Mouse (Mus musculus) stomach, embryonic 15.5 days (tissue): Measurements from ENCODE around the gene Syne3. TPM values are rescaled to one million over a fixed set of nuclear protein-coding genes. Genes with fewer than 3 reads are reported as not detected.

Experiments used
- ATAC-seq: fragments of 200-750 bp; cut with Nextera tagmentation; 2 replicates; pipeline ENCODE4 v1.8.0; 2017; ENCODE audit warnings: low read depth, moderate number of reproducible peaks, moderate TSS enrichment; ENCODE audit not compliant: insufficient read depth, low FRiP score
- H3K27ac ChIP-seq: fragments of 300-500 bp; sonication (generic); 2 replicates; pipeline ENCODE4 v1.5.1; 2015; ENCODE audit warnings: mild to moderate bottlenecking, inconsistent platforms
- H3K27me3 ChIP-seq: fragments of 300-500 bp; sonication (generic); replicated peaks from 2 replicates; pipeline ENCODE4 v1.6.1; 2015; ENCODE audit warnings: inconsistent platforms
- H3K36me3 ChIP-seq: fragments of 300-500 bp; sonication (generic); 2 replicates; pipeline ENCODE4 v1.6.1; 2015; ENCODE audit warnings: inconsistent platforms
- H3K4me1 ChIP-seq: fragments of 300-500 bp; sonication (generic); 2 replicates; pipeline ENCODE4 v1.6.1; 2015; ENCODE audit warnings: inconsistent platforms
- H3K4me2 ChIP-seq: fragments of 300-500 bp; sonication (generic); 2 replicates; pipeline ENCODE4 v1.6.1; 2015; ENCODE audit warnings: mild to moderate bottlenecking, inconsistent platforms
- H3K4me3 ChIP-seq: fragments of 300-500 bp; sonication (generic); replicated peaks from 2 replicates; pipeline ENCODE4 v1.5.1; 2015; ENCODE audit warnings: inconsistent platforms
- H3K9ac ChIP-seq: fragments of 300-500 bp; sonication (generic); 2 replicates; pipeline ENCODE4 v1.6.1; 2015; ENCODE audit warnings: inconsistent platforms
- H3K9me3 ChIP-seq: fragments of 300-500 bp; sonication (generic); 2 replicates; pipeline ENCODE4 v1.6.1; 2016; ENCODE audit warnings: inconsistent platforms
- WGBS: fragments of 180-500 bp; shearing (Covaris S2); methylation state at CpG from one replicate; pipeline ENCODE4 v1.1.7; 2015; 5-methylcytosine and 5-hydroxymethylcytosine counted together
- polyA plus RNA-seq: library from polyadenylated mRNA; unstranded; fragments of >200 nt; fragmentation: Nextera tagmentation; extraction: Ambion mirVana; gene quantifications from 2 replicates; pipeline ENCODE4 v1.2.1, GENCODE M21; 2015

The Syne3 gene
- polyA plus RNA-seq, 1 experiment from 2014 or later = 0.99 TPM

DNA sequence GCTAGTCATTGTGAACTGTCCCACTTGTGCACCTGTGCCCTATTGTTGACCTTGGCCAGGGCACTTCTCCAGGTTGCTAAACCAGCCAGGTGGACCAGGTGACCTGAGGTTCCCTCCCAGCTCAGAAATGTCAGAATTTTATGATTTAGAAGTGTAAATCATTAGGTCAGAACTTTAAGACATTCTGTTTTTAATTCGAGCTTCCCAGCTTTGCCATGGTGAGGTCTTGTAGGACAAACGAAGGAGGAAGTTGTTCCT, 4.0 kb downstream of the Syne3 start:
- ATAC-seq = no peak
- WGBS = 59% methylated on average over 2 of the region's 2 CpGs
- no peaks in the 10 kb centered on the region for H3K36me3 ChIP-seq
- H3K9ac ChIP-seq = no peak overlapping the region
- H3K4me3 ChIP-seq = no peak overlapping the region
- peaks cover 32% of the 10 kb centered on the region for H3K4me1 ChIP-seq
- H3K9me3 ChIP-seq = no peaks in the 10 kb centered on the region
- no peak overlapping the region for H3K4me2 ChIP-seq
- 0 out of 2 replicates have a peak, but pooled peaks cover 21% of the 10 kb centered on the region for H3K27me3 ChIP-seq
- peak overlapping the region; percentile 48; the same call in 1 of the 2 replicates for H3K27ac ChIP-seq

DNA sequence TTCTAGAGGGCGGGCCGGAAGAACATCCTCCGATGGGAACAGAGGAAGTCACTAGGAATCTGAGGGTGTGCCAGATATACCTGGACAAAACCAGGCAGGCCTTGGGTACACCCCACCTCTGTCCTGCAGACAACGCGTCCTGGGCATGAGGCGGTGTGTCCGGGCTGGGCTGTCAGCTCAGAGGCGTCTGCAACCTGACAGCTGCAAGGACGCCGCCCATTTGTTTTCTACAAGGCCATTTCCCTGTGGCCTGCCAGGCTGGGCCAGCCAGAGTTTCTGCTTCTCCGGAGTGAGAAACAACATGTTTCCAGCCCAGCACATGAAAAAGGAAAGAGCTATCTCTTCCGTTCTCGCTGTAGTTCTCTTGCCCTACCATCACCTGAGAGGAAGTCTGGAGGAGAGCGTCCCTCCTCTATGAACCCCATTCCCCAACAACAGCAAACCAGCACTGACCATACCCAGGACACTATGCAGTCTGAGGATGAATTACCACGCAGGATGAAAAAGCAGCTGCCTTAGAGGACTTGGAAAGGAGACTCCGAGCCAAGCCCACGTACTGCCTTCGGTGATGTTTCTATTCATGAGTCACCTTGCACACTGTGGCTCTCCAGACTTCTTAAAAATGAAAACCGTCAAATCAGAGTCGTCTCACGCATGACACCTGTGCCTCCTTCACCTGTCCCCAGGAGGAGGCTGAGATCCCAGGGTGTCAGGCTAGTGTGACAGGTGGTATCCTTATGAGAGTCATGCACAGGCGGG, 4.5 kb downstream of the Syne3 start:
- peak overlapping the region; percentile 48 for H3K27ac ChIP-seq
- H3K4me2 ChIP-seq = no peak overlapping the region
- WGBS = 58% methylated on average over 22 of the region's 22 CpGs
- ATAC-seq = no peak
- peaks cover 30% of the 10 kb centered on the region for H3K4me1 ChIP-seq
- no peaks in the 10 kb centered on the region for H3K36me3 ChIP-seq
- 0 out of 2 replicates have a peak, but pooled peaks cover 21% of the 10 kb centered on the region for H3K27me3 ChIP-seq
- no peak overlapping the region for H3K4me3 ChIP-seq
- no peaks in the 10 kb centered on the region for H3K9me3 ChIP-seq
- H3K9ac ChIP-seq = no peak overlapping the region

DNA sequence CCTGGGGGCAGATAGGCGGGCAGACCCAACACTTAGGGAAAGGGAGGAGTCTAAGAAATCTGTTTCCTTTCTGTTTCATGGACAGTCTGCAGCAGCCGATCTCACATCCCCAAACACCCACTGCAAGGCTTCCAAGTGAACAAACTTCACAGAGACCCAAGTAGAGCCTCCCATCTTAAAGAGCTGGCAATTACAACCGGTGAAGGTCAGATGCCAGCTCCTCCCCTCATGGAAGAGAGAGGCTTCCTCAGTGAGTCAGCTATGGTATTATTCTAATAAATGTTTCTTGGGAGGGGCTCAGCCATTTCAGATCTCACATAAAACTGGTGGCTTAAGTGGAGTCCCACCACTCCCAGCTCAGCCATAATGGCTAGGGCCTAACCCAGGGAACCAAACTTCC, 5.9 kb downstream of the Syne3 start:
- WGBS = 52% methylated on average over 3 of the region's 3 CpGs

DNA sequence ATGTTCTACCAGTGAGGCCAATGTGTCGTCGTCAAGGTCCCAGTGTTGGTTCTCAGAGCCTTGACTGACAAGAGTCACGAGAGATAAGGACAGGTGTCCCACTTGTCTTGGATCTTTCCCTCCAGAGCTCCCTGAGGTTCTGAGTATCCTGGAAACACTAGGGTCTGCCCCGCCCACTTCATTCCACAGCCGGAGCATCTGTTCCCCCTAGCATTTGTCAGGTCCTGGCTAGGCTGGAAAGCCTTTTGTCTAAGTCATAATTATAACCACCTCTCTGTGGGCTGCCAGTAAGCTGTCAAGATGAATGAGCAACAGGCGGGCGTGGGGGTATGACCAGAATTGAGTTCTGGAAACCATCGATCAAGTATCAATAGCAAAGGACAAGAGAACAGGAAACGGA, 6.5 kb downstream of the Syne3 start:
- Histone ChIP-seq H3K4me1 (peaks cover 14% of the 10 kb centered on the region; the same call in 1 of the 2 replicates), H3K4me2 (no peak overlapping the region), H3K27ac (no peak overlapping the region), H3K36me3 (no peaks in the 10 kb centered on the region), H3K9me3 (no peaks in the 10 kb centered on the region), H3K4me3 (no peak overlapping the region), H3K9ac (no peak overlapping the region), H3K27me3 (0 out of 2 replicates have a peak, but pooled peaks cover 11% of the 10 kb centered on the region)
- WGBS = 55% methylated on average over 9 of the region's 9 CpGs
- no peak for ATAC-seq

More for the DNA sequence above, 5.9 kb downstream of the Syne3 start:
- Histone ChIP-seq H3K4me2 (no peak overlapping the region), H3K27ac (no peak overlapping the region), H3K9ac (no peak overlapping the region), H3K4me3 (no peak overlapping the region), H3K27me3 (0 out of 2 replicates have a peak, but pooled peaks cover 16% of the 10 kb centered on the region), H3K9me3 (no peaks in the 10 kb centered on the region), H3K4me1 (peaks cover 19% of the 10 kb centered on the region), H3K36me3 (no peaks in the 10 kb centered on the region)
- no peak for ATAC-seq

DNA sequence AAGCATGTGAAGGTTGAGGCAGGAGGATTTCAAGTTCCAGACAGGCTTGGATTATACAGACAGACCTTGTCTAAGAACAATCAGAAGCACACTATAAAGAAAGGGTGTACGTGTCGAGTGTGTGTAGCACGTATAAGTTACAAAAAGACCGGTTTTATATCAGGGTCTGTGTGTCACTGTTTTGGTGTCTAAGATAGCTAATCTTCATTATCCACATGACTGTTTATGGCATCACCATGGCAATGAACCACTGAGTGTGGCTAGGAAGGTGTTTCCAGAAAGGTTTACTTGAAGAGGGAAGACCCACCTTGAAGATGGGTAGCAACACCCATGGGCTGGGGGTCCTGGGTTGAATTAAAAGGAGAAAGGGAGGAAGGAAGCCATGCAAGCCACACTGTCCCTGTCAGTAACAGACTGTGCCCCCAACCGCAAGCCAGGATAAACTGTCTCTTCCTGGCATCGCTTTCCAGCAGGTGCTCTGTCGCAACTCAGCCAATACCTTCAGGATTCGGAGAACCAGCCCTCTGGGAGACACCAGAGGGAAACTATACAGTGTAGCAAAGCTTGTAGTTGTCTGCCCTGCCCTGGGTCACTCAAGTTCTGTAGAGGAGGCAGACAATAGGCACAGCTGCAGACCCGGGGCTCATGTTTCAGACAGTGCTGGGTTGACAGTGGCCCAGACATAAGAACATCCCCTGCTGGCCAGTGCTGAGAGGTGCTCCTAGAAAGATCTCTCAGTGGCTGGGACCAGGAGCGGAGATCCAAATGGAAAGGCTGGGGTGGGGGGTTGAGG, 7.1 kb downstream of the Syne3 start:
- H3K9me3 ChIP-seq = no peaks in the 10 kb centered on the region
- no peak for ATAC-seq
- H3K4me2 ChIP-seq = no peak overlapping the region
- no peak overlapping the region for H3K9ac ChIP-seq
- H3K27ac ChIP-seq = no peak overlapping the region
- no peak overlapping the region for H3K4me3 ChIP-seq
- no peaks in the 10 kb centered on the region for H3K36me3 ChIP-seq
- peaks cover 14% of the 10 kb centered on the region; the same call in 1 of the 2 replicates for H3K4me1 ChIP-seq
- WGBS = 66% methylated on average over 10 of the region's 10 CpGs
- H3K27me3 ChIP-seq = 0 out of 2 replicates have a peak, but pooled peaks cover 4% of the 10 kb centered on the region

DNA sequence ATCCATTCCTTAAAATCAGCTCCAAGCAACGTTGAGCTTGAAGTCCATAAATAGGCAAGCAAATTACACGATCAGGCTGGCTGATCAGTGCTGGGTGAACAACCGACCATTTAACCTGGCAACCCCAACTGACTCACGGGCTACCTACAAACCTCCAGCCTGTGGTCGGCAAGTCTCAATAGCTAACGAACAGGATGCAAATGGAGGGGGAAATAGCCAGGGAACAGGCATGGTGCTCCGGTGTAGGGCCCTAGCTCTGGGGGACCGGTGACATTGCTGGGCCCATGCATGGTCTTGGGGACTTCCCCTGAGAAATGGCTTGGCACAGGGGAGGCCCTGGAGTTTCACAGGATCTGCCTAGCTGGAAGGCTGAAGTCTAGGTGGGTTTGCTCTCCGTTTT, 8.3 kb downstream of the Syne3 start:
- no peak for ATAC-seq
- WGBS = 81% methylated on average over 9 of the region's 9 CpGs
- Histone ChIP-seq H3K4me1 (peaks cover 14% of the 10 kb centered on the region; the same call in 1 of the 2 replicates), H3K9me3 (no peaks in the 10 kb centered on the region), H3K4me2 (no peak overlapping the region), H3K27me3 (no peaks in the 10 kb centered on the region), H3K9ac (no peak overlapping the region), H3K4me3 (no peak overlapping the region), H3K27ac (no peak overlapping the region), H3K36me3 (no peaks in the 10 kb centered on the region)

DNA sequence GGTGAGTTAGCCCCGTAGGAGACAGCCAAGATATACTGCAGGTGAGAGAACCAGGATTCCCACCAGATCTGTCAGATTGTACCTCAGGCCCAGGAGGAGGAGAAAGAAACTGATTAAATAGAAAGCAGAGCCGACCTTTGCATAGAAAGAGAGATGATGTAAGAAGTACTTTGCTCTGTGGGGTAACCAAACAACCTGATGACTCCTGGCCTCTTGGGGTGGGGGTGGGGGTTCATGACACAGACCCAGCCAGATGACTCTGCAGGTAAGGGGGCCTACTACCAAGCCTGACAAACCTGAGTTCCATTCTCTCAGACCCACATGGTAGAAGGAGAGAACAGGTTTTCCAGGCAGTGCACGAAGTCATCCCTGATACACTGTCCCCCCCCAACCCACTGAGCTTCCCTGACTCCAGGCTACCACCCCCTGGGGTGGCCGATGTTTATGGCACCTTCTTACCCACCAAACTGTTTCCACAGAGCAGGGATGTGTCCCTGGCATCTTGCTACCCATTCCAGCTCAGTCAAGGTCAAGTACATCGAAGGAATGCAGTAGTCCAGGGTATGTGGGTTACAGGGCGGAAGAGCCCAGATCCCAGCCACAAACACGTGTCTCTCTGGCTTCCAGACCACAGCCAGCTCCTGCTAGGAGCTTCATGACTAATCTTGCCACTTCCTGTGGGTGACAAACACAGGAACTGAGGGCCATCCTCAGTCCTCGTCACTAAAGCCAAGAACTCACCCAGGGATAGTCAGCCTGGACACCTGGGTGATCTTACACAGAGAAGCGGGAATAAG, 8.9 kb downstream of the Syne3 start:
- no peaks in the 10 kb centered on the region for H3K9me3 ChIP-seq
- no peak overlapping the region for H3K4me3 ChIP-seq
- 70% methylated on average over 9 of the region's 9 CpGs for WGBS
- H3K4me2 ChIP-seq = no peak overlapping the region
- no peak for ATAC-seq
- no peaks in the 10 kb centered on the region for H3K36me3 ChIP-seq
- no peak overlapping the region for H3K9ac ChIP-seq
- H3K27me3 ChIP-seq = no peaks in the 10 kb centered on the region
- H3K27ac ChIP-seq = no peak overlapping the region
- H3K4me1 ChIP-seq = peaks cover 19% of the 10 kb centered on the region

DNA sequence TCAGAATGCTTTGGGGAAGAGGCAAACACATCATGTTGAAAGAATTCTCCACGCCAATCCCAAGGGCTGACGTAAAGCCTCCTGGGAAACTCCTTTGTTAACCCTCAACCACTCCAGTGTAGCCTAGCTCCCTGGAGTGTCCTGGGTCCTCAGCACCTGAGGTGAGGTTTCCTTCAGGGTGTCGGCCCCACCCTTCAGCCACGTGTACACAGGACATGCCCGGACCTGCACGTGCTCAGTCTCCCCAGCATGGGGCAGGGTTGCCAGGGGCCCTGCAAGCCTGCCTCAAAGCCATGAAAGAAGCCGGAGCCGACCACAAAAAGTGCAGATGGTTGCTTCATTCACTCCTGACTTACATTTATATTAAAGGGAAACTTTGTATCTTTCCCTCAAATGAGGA, 10.4 kb downstream of the Syne3 start:
- ATAC-seq = no peak

DNA sequence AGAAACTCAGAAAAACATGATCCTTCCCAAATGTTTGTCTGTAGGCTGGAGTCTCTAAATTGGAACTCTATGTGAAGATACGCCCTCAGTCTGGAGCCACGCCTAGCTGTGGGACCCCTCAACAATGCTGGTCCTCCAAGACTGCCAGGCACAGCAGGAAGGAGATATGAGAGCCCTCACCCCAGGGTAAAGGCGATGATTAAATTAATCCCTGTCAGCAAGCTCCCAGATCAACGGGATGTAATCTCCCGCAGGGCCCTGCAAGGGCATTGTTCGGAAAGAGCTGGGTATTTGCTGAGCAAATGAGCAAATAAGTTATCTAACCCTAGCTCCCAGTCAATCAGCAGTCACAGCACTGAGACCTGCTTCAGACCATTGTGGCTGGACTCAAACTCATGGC, 11.1 kb downstream of the Syne3 start:
- Histone ChIP-seq H3K9me3 (no peaks in the 10 kb centered on the region), H3K4me2 (no peak overlapping the region), H3K36me3 (no peaks in the 10 kb centered on the region), H3K4me3 (no peak overlapping the region), H3K4me1 (peaks cover 10% of the 10 kb centered on the region; the same call in 1 of the 2 replicates), H3K27me3 (no peaks in the 10 kb centered on the region), H3K9ac (no peak overlapping the region), H3K27ac (no peak overlapping the region)
- 0 out of 2 replicates have a peak, but pooled peaks have one; percentile 12 for ATAC-seq
- WGBS = 68% methylated on average over 6 of the region's 6 CpGs

More for the DNA sequence above, 10.4 kb downstream of the Syne3 start:
- Histone ChIP-seq H3K4me1 (peaks cover 14% of the 10 kb centered on the region), H3K27ac (no peak overlapping the region), H3K9ac (no peak overlapping the region), H3K4me3 (no peak overlapping the region), H3K36me3 (no peaks in the 10 kb centered on the region), H3K4me2 (no peak overlapping the region), H3K27me3 (no peaks in the 10 kb centered on the region), H3K9me3 (no peaks in the 10 kb centered on the region)
- 51% methylated on average over 8 of the region's 8 CpGs for WGBS

DNA sequence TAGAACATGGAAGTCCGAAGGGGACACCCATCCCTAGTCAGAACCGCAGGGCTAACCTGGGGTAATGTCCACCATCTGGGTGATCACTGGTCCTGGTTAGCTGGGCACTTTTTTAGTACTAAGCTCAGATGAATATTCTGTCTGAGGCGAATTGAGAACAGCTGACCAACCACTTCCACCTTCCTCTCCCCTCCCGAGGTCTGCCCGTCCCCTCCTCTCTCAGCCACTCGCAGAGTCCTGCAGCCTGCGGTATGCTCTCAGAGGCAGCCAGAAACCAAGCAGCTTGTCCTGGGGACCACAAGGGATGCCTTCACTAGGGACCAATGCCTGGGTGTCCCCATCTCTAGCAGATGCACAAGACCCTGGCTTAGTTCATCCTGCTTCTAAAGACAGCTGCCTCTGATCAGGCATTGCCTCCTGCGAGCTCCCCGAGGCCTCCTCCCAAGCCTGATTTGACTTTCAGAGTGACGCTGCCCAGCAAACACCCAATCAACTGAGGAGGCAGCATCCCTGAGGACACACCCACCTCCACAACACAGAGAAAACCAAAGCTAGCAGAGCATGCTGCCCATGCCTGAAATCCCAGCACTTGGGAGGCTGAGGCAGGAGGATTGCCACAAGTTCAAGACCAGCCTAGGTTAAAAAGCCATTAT, 11.8 kb downstream of the Syne3 start:
- H3K4me2 ChIP-seq = no peak overlapping the region
- H3K27me3 ChIP-seq = no peaks in the 10 kb centered on the region
- H3K36me3 ChIP-seq = no peaks in the 10 kb centered on the region
- 77% methylated on average over 10 of the region's 10 CpGs for WGBS
- H3K9me3 ChIP-seq = no peaks in the 10 kb centered on the region
- no peak overlapping the region for H3K9ac ChIP-seq
- no peak overlapping the region for H3K4me3 ChIP-seq
- no peak overlapping the region for H3K27ac ChIP-seq
- H3K4me1 ChIP-seq = peaks cover 8% of the 10 kb centered on the region; the same call in 1 of the 2 replicates
- ATAC-seq = no peak

DNA sequence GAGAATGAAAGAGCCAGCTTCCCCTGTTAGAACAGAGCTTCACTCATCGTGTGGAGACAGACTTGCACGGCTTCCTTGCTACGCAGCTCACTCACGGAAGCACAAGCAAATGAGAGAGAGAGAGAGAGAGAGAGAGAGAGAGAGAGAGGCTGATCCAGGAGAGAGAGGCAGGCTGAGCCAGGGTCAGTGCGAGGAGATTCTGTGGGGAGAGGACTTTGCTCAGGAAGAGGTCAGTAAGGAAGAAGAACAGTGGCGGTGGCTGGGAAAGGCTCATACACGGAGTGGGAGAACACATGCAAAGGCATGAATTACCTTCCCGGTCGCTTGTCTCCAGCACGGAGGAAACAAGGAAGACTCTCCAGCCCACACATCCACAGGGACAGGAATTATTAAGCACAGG, 12.4 kb downstream of the Syne3 start:
- Histone ChIP-seq H3K9ac (no peak overlapping the region), H3K4me1 (peaks cover 5% of the 10 kb centered on the region; the same call in 1 of the 2 replicates), H3K4me2 (no peak overlapping the region), H3K27me3 (no peaks in the 10 kb centered on the region), H3K9me3 (no peaks in the 10 kb centered on the region), H3K4me3 (no peak overlapping the region), H3K36me3 (no peaks in the 10 kb centered on the region), H3K27ac (no peak overlapping the region)
- no peak for ATAC-seq
- WGBS = 79% methylated on average over 10 of the region's 10 CpGs
